Mouse (Mus musculus): ENCODE data around the gene Dcun1d4.
A peak's percentile ranks its signal among the peaks of the same experiment; 100 is the strongest.

Dcun1d4 gene

DNA sequence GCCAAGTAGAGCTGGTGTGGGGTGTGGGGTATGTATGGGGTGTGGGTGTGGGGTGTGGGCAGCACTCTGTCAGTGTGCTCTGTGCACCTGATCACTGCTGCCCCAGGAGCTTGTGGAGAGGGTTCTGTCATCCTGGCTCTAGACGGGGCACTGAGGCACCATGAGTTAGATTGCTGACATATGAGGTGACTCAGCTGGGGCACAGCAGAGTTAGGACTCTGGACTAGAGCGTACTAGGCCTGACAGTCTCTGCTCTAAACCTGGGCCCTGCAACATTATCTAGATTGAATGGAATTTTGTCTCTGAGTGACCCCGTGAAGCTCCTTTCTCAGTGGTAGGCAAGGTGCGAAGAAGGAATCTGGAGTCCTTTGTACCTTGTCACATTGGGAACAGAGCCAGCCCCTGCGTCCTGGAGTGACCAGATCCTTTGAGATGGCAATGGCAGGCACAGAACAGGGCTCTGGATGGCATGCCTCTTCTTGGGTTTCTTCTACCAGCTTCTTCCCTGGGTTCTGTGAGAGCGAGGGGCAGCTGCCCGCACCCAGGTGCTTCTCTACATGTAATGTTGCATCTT is 20.2 kb downstream of the Dcun1d4 start:
- DNase-seq: no peak

- DNase-seq: no peak
Observed at GRCm38 (mm10) chr5:73502422-73502821, 21.6 kb downstream of the Dcun1d4 start.

DNA sequence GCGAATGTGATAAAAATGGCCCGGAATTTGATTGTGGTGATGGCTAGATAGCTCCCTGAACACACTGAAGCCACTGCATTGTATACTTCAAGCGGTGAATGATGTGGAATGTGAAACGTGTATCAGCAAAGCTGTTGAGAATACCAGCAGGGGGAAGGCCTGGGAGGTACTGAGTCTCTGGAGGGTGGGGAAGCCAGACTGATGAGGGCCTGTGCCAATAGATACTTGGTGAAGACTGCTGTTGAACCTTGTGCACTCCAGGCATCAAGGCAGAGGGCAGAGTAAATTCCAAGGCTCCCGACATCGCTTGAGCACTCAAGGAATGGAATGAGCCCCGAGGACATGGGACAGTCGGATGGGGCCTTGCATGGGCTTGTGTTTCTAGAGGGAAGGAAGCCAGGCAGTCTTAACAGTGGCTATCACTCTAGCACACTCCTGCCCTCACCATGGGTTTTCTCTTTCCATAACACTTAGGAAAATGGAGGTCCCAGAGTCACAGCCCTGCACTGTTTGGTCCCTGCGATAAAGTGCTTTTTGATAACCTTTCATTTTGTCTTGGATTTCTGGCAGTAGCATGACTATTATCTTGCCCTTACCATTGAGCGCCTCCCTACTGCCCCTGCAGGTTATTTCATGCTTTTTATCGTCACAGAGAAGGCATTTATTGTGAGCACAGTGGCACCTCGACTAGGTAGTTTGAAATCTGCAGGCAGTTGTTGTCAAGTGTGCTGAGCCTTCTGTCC is 22.4 kb downstream of the Dcun1d4 start:
- DNase-seq: no peak

- no peak for DNase-seq
Observed at GRCm38 (mm10) chr5:73511074-73511473, 30.3 kb downstream of the Dcun1d4 start.

- DNase-seq: no peak
Observed at GRCm38 (mm10) chr5:73512241-73512640, 31.4 kb downstream of the Dcun1d4 start.

- no peak for DNase-seq
Observed at GRCm38 (mm10) chr5:73512661-73513060, 31.9 kb downstream of the Dcun1d4 start.

- no peak for DNase-seq
Observed at GRCm38 (mm10) chr5:73514202-73514601, 33.4 kb downstream of the Dcun1d4 start.

GRCm38 (mm10) chr5:73517299-73517698 is 36.5 kb downstream of the Dcun1d4 start:
- DNase-seq: no peak

GRCm38 (mm10) chr5:73518424-73519211 is 37.8 kb downstream of the Dcun1d4 start:
- no peak for DNase-seq

DNA sequence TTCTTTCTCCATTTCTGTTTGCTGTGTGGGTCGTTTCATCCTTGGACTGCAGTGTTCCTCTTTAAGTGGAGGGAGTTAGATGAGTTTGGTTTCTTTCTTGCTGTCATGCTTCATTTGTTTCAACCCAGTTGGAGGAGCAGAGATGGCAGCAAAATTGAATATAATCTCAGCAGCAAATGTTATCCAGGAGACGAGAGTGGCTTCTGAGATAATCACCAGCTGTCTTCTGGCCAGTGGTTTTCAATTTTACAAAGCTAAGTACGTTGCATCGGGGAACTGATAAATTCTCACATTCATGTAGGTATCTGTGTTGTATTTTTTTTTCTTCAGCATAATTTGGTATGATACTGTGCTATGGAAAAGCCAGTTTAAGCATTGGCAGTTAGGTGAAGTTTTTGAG is 40.0 kb downstream of the Dcun1d4 start:
- no peak for DNase-seq

- no peak for DNase-seq
Observed at GRCm38 (mm10) chr5:73523227-73523626, 42.4 kb downstream of the Dcun1d4 start.

DNA sequence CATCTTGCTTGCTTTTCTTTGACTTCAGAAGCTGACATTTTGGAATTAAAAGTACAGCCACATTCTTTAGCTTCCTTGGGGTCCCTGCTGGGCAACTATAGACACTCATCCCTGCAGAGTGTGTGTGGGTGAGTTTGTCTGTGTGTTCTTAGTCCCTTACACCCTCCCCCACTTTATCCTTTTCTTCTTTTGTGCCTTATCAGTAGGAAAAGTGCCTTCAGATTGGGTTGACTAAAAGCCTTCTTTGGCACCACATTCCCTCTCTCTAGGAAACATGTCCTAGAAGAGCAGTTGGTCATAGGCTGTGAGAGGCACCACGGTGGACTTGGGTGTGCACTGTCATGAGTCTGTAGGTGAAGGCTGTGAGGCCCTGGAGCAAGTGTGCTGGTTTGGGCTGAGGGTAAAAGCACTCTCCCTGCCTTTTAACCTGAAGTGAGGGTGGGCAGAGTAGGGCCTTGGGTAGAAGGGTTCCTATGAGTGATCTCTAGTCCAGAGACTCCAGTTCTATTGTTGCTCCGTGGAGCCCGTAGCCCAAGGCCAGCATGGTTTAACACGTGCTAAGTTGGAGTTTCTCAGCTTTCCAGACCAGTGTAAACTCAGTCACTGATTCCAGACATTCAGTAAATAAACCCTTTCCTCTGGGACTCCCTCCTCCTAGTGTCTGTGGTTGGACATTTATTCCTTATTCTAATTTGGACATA is 43.6 kb downstream of the Dcun1d4 start:
- no peak for DNase-seq

GRCm38 (mm10) chr5:73532222-73532621 is 51.4 kb downstream of the Dcun1d4 start:
- no peak for DNase-seq

DNA sequence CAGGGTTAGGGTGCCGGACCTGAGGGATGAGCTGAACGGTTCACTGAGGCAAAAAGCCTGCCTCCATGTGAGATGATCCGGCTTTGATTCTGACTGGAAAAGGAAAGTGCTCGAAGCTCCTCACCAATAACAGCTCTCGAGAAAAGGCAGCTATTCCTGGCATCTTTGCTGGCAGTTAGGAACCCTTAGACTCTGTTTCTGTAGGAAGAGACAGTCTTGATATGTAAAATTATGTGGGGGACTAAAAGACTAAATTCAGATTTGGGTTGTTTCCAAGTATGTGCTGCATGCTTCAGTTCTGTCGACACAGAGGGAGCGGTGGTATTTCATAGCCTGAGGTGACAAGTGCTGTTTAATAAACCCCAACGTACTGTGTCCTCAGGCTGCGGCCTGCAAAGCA is 52.1 kb downstream of the Dcun1d4 start:
- DNase-seq: no peak

- DNase-seq: no peak
Observed at GRCm38 (mm10) chr5:73537669-73538068, 56.9 kb downstream of the Dcun1d4 start.

DNA sequence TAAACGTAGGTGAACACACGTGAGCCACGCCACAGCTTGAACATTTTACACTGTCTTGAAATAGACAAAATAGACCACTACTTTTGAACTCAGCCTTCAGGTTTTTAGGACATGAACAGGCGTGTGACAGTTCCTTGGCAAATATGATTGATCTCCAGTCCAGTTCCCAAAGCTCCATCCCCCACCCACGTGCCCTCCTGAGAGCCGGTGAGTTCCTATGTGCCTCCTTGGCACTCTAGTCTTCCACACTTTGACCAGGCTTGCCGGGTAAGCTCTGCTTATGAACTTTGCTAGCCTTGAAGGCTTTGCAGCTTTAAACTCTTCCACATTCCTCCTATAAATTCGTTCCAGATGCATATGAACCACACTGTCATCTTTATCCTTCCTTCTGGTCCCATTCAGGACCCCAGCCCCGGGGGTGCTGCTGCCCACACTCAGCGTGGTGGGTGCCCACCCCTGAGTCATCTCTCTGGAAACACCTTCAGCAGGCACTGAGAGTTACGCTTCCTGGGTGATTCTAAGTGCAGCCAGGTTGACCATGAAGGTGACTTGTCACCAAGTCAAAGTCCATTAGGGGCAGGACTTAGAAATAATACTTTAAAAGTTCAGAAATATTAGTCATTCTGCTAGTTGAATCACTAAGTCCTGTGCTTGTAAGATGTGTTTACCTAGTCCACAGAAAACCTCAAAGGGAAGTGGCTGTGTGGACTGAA is 57.9 kb downstream of the Dcun1d4 start:
- DNase-seq: no peak

- DNase-seq: peak; percentile 18
Observed at GRCm38 (mm10) chr5:73539848-73540510, 59.2 kb downstream of the Dcun1d4 start.

GRCm38 (mm10) chr5:73540511-73540871 is 59.7 kb downstream of the Dcun1d4 start:
- DNase-seq: no peak

DNA sequence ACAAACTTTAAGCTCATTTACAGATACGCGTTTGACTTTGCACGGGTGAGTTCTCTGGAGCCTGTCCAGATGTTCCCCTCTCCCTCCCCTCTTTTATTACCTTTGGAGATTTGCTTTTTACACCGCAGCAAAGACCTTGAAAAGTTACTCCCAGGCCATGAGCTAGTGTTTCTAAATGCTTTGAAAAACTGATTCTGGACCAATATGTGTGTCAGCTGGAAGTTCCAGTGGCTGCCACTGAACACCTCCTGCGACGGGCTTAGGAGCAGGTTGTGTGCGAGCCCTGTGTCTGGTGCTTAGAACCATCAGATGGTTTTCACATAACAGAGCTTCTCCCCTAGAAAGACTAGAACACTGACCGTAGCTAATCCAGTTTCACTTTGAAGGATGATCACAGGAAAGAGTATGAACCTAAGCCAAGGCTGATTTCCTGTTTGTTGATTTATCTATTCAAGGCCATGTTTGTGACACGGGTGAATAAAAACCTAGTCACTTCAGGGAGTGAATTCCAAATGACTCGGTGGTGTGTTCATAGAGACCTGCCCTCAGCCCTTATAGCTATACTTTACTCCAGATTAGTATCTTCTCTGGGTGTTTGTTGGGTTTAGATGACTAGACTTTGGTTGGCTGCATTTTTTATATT is 63.4 kb downstream of the Dcun1d4 start:
- no peak for DNase-seq

- no peak for DNase-seq
Observed at GRCm38 (mm10) chr5:73545641-73546040, 64.8 kb downstream of the Dcun1d4 start.

DNA sequence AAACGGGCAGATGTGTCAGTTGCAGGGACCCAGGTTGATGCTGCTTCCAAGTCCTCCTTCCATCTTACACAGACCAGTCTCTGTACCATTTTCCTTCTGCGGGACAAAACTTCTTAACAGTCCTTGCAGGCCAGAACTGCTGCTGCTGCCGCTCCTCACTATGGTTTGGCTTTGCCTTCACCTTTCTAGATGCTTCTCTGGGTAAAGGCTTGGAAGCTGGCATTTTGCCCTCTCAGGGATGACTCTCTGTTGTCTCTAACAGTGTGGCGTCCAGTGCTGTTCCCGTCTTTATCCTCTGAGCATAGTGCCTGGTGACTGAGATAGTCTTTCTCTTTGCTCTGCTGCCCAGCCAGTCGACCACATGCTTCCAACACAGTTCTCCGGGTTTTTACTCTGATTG is 66.5 kb downstream of the Dcun1d4 start:
- DNase-seq: no peak

GRCm38 (mm10) chr5:73548237-73548636 is 67.4 kb downstream of the Dcun1d4 start:
- DNase-seq: no peak

Data from cerebellum, adult 11-12 months (tissue).